Mouse (Mus musculus) heart, embryonic 10.5 days (tissue): Measurements from ENCODE around the gene Apba1. TPM values are rescaled to one million over a fixed set of nuclear protein-coding genes. Genes with fewer than 3 reads are reported as not detected.

Experiments used
- DNase-seq: peaks from one replicate; pipeline ENCODE4 v3.0.0-alpha.2; 2017; ENCODE audit warnings: low spot score
- H3K27ac ChIP-seq: fragments of 300-500 bp; sonication (generic); 2 replicates; pipeline ENCODE4 v1.5.1; 2016; ENCODE audit warnings: mild to moderate bottlenecking
- H3K27me3 ChIP-seq: fragments of 300-500 bp; sonication (generic); 2 replicates; pipeline ENCODE4 v1.6.1; 2016; ENCODE audit warnings: mild to moderate bottlenecking; ENCODE audit not compliant: poor library complexity, insufficient read depth, severe bottlenecking
- H3K36me3 ChIP-seq: fragments of 300-500 bp; sonication (generic); 2 replicates; pipeline ENCODE4 v1.6.1; 2016; ENCODE audit warnings: mild to moderate bottlenecking, moderate library complexity
- H3K4me1 ChIP-seq: fragments of 300-500 bp; sonication (generic); 2 replicates; pipeline ENCODE4 v1.6.1; 2016; ENCODE audit warnings: mild to moderate bottlenecking
- H3K4me3 ChIP-seq: fragments of 300-500 bp; sonication (generic); 2 replicates; pipeline ENCODE4 v1.5.1; 2016; ENCODE audit warnings: mild to moderate bottlenecking, moderate library complexity
- H3K9me3 ChIP-seq: fragments of 300-500 bp; sonication (generic); 2 replicates; pipeline ENCODE4 v1.6.1; 2016; ENCODE audit warnings: mild to moderate bottlenecking, moderate library complexity
- WGBS: fragments of 180-500 bp; shearing (Covaris S2); methylation state at CpG from one replicate; pipeline ENCODE4 v1.1.7; 2016; 5-methylcytosine and 5-hydroxymethylcytosine counted together
- polyA plus RNA-seq: library from polyadenylated mRNA; unstranded; fragments of >200 nt; fragmentation: Nextera tagmentation; extraction: Ambion mirVana; gene quantifications from 2 replicates; pipeline ENCODE4 v1.2.1, GENCODE M21; 2016

The Apba1 gene
- polyA plus RNA-seq, 1 experiment from 2014 or later = 0.28 TPM

DNA sequence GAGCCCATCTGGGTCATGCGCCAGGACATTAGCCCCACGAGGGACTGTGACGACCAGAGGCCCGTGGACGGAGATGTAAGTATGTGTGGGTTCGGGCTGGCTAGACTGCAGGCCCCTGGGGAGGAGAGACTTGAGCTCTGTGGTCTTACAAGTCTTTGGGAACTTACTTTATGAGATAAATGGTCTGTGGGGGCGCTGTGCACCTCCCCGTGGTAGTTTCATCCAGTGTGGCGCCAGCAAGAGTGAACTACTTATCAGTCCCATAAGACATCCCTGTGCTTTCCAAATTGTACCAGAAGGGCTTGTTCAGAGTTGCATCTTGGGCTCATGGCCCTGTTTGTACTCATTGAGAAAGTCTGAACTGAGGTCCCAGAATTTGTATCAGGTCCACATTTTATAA, 135.3 kb downstream of the Apba1 start:
- no peak for DNase-seq
- Histone ChIP-seq H3K27ac (no peak overlapping the region), H3K27me3 (peaks cover 72% of the 10 kb centered on the region), H3K4me3 (no peak overlapping the region), H3K36me3 (no peaks in the 10 kb centered on the region), H3K9me3 (no peaks in the 10 kb centered on the region), H3K4me1 (peaks cover 11% of the 10 kb centered on the region; the same call in 1 of the 2 replicates)
- WGBS = 63% methylated on average over 9 of the region's 9 CpGs

GRCm38 (mm10) chr19:23894822-23895221, 136.1 kb downstream of the Apba1 start:
- 49% methylated on average over 3 of the region's 3 CpGs for WGBS
- H3K36me3 ChIP-seq = no peaks in the 10 kb centered on the region
- peaks cover 76% of the 10 kb centered on the region for H3K27me3 ChIP-seq
- no peaks in the 10 kb centered on the region for H3K9me3 ChIP-seq
- H3K27ac ChIP-seq = no peak overlapping the region
- no peak for DNase-seq
- H3K4me1 ChIP-seq = peaks cover 11% of the 10 kb centered on the region; the same call in 1 of the 2 replicates
- no peak overlapping the region for H3K4me3 ChIP-seq

GRCm38 (mm10) chr19:23896915-23897314, 138.2 kb downstream of the Apba1 start:
- H3K27ac ChIP-seq = no peak overlapping the region
- 59% methylated on average over 8 of the region's 8 CpGs for WGBS
- no peak for DNase-seq
- peaks cover 11% of the 10 kb centered on the region; the same call in 1 of the 2 replicates for H3K4me1 ChIP-seq
- H3K9me3 ChIP-seq = no peaks in the 10 kb centered on the region
- H3K4me3 ChIP-seq = no peak overlapping the region
- H3K27me3 ChIP-seq = peaks cover 68% of the 10 kb centered on the region
- no peaks in the 10 kb centered on the region for H3K36me3 ChIP-seq

GRCm38 (mm10) chr19:23898501-23898900, 139.8 kb downstream of the Apba1 start:
- no peak overlapping the region for H3K4me3 ChIP-seq
- H3K27ac ChIP-seq = no peak overlapping the region
- no peak for DNase-seq
- H3K9me3 ChIP-seq = no peaks in the 10 kb centered on the region
- no peaks in the 10 kb centered on the region for H3K36me3 ChIP-seq
- WGBS = 68% methylated on average over 11 of the region's 11 CpGs
- peaks cover 52% of the 10 kb centered on the region for H3K27me3 ChIP-seq
- H3K4me1 ChIP-seq = peaks cover under 1% of the 10 kb centered on the region; the same call in 1 of the 2 replicates

DNA sequence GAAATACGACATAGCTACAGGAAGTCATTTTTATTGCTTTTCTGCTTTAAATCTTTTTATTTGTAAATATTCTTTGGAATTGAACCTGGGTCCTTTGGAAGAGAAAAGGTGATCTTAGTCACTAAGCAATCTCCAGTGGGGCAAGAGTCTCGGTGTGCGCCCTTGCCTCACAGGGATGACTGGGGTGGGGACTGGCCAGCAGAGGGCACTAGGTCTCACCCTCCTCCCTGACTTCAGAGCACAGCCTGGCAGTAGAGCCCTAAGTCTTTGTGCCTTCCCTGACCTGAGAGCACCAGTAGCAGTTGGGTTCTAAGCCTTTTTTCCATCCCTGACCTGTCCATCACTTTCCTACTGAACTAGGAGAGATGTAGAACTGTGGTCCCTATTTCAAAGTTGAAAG, 142.5 kb downstream of the Apba1 start:
- WGBS = 57% methylated on average over 3 of the region's 3 CpGs
- 0 out of 2 replicates have a peak, but pooled peaks cover 7% of the 10 kb centered on the region for H3K4me1 ChIP-seq

GRCm38 (mm10) chr19:23901768-23902167, 143.1 kb downstream of the Apba1 start:
- H3K36me3 ChIP-seq = no peaks in the 10 kb centered on the region
- H3K4me1 ChIP-seq = 0 out of 2 replicates have a peak, but pooled peaks cover 7% of the 10 kb centered on the region
- H3K27me3 ChIP-seq = peaks cover 20% of the 10 kb centered on the region
- no peaks in the 10 kb centered on the region for H3K9me3 ChIP-seq
- no peak for DNase-seq
- H3K27ac ChIP-seq = no peak overlapping the region
- 92% methylated on average over 4 of the region's 4 CpGs for WGBS
- H3K4me3 ChIP-seq = no peak overlapping the region

More for the DNA sequence above, 142.5 kb downstream of the Apba1 start:
- peaks cover 26% of the 10 kb centered on the region for H3K27me3 ChIP-seq
- H3K27ac ChIP-seq = no peak overlapping the region
- DNase-seq = no peak
- H3K4me3 ChIP-seq = no peak overlapping the region
- H3K9me3 ChIP-seq = no peaks in the 10 kb centered on the region
- H3K36me3 ChIP-seq = no peaks in the 10 kb centered on the region

DNA sequence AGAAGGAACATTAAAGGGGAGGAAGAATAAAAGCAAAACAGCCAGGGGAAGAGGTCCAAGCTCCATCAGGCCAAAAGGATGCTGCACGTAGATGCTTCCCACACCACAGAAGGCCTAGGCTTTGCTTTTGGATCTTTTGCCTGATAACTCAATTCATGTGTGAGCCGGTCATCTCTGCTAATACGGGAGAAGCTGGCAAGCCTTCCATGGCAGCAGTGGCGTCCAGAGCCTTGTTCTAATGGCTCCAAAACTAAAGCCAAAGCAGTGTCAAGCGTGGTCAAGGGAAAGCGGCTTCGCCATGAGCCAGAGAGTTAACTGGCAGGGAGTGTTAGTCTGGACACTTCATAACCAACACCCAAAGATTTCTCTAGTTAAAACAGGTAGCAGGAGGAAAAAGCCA, 144.4 kb downstream of the Apba1 start:
- Histone ChIP-seq H3K9me3 (no peaks in the 10 kb centered on the region), H3K36me3 (no peaks in the 10 kb centered on the region), H3K27ac (no peak overlapping the region), H3K4me3 (no peak overlapping the region), H3K27me3 (peaks cover 12% of the 10 kb centered on the region), H3K4me1 (0 out of 2 replicates have a peak, but pooled peaks cover 7% of the 10 kb centered on the region)
- WGBS = 90% methylated on average over 7 of the region's 7 CpGs
- no peak for DNase-seq

- Histone ChIP-seq H3K27me3 (peaks cover 7% of the 10 kb centered on the region), H3K36me3 (no peaks in the 10 kb centered on the region), H3K27ac (no peak overlapping the region), H3K9me3 (no peaks in the 10 kb centered on the region), H3K4me1 (0 out of 2 replicates have a peak, but pooled peaks cover 7% of the 10 kb centered on the region), H3K4me3 (no peak overlapping the region)
- WGBS = 73% methylated on average over 4 of the region's 4 CpGs
- DNase-seq = no peak
Measured at GRCm38 (mm10) chr19:23904922-23905321, 146.2 kb downstream of the Apba1 start.

DNA sequence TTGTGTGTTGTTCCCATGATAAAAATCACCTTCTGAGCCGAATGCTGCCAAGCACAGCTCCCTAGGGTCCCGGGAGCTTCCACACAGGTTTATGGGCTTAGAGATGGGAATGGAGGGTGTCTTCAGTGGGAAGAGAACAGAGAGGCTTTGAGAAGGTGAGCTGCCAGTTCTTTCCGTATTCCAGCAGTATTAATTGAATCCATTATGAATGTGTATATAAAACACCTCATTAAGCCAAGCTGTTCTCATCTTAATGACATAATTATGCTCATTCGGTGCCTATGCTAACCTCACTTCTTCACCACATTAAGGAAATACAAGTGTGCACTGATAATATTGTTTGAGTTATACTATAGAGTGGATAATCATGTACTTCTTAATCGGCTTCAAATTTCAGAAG, 147.1 kb downstream of the Apba1 start:
- 84% methylated on average over 5 of the region's 5 CpGs for WGBS

GRCm38 (mm10) chr19:23910345-23910744, 151.7 kb downstream of the Apba1 start:
- peaks cover 3% of the 10 kb centered on the region; the same call in 1 of the 2 replicates for H3K4me1 ChIP-seq
- no peak for DNase-seq
- no peaks in the 10 kb centered on the region for H3K27me3 ChIP-seq
- H3K9me3 ChIP-seq = no peaks in the 10 kb centered on the region
- WGBS = 41% methylated on average over 4 of the region's 4 CpGs
- no peak overlapping the region for H3K27ac ChIP-seq
- no peaks in the 10 kb centered on the region for H3K36me3 ChIP-seq
- H3K4me3 ChIP-seq = no peak overlapping the region

More for the DNA sequence above, 147.1 kb downstream of the Apba1 start:
- H3K36me3 ChIP-seq = no peaks in the 10 kb centered on the region
- peaks cover 10% of the 10 kb centered on the region; the same call in 1 of the 2 replicates for H3K4me1 ChIP-seq
- DNase-seq = no peak
- no peak overlapping the region for H3K27ac ChIP-seq
- H3K9me3 ChIP-seq = no peaks in the 10 kb centered on the region
- H3K27me3 ChIP-seq = no peaks in the 10 kb centered on the region
- H3K4me3 ChIP-seq = no peak overlapping the region

DNA sequence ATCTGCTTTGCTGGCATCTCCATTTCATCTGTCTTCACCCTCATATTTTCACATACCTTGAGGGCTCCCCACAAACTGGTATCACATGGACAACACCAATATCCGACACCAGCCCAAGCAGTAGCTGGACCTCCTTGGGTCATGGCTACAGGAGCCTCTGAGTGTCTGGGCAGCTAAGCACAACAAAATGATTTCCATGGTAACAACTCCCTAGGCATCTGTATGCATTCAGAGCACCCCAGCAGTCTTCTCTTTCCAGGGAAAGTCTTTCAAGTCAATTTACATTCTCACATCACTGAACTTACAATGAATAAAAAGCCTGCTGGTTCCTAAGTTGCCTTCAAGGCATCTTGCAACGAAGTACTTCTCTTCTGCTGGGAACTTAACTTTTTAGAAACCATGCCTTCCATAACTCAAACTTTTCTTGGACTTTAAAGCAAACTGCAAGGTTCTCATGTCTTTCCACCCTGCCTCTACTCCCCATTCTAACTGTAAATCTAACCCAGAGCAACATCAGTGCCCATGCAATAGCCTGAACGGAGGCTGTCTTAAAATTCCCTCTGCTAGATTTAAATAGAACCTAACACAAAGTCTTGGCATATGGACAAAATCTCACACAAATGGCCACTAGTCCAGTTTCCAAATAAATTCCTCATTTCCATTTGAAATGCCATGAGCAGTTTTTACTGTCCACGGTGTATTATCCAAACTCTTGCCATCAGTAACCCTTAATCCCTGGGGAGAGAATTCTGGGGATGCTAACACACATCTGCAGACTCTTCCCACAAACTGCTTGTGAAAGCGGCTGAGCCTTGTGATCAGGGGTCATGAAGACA, 160.9 kb downstream of the Apba1 start:
- H3K4me3 ChIP-seq = no peak overlapping the region
- H3K9me3 ChIP-seq = no peaks in the 10 kb centered on the region
- WGBS = 79% methylated on average over 5 of the region's 5 CpGs
- peaks cover 9% of the 10 kb centered on the region; the same call in 1 of the 2 replicates for H3K4me1 ChIP-seq
- DNase-seq = no peak
- no peaks in the 10 kb centered on the region; the same call in 1 of the 2 replicates for H3K27me3 ChIP-seq
- H3K36me3 ChIP-seq = no peaks in the 10 kb centered on the region
- H3K27ac ChIP-seq = no peak overlapping the region

GRCm38 (mm10) chr19:23920220-23920544, 161.5 kb downstream of the Apba1 start:
- Histone ChIP-seq H3K4me1 (peaks cover 9% of the 10 kb centered on the region; the same call in 1 of the 2 replicates), H3K36me3 (no peaks in the 10 kb centered on the region), H3K4me3 (no peak overlapping the region), H3K27ac (no peak overlapping the region), H3K27me3 (no peaks in the 10 kb centered on the region; the same call in 1 of the 2 replicates), H3K9me3 (no peaks in the 10 kb centered on the region)
- DNase-seq = no peak
- WGBS = 78% methylated on average over 8 of the region's 8 CpGs

DNA sequence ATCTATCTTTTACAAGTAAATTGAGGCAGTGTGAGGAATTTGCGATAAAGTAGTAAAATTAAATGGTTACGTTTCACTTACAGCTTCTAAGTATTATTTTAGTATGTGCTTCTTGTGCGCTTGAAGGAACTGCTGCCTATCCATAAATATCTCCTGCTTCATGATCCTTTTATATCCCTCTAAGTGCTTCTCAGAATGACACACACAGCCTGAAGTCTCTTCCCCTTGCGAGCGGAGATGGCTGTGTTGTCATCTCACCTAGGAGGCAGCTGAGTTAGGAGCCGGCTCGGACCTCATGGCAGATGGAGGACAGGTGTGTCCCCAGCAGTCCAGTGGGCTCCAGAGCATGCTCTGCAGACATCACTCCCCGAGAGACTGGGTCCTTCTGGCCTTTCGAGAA, 163.9 kb downstream of the Apba1 start:
- Histone ChIP-seq H3K27ac (no peak overlapping the region), H3K4me3 (no peak overlapping the region), H3K9me3 (no peaks in the 10 kb centered on the region), H3K4me1 (peaks cover 9% of the 10 kb centered on the region; the same call in 1 of the 2 replicates), H3K36me3 (no peaks in the 10 kb centered on the region), H3K27me3 (no peaks in the 10 kb centered on the region; the same call in 1 of the 2 replicates)
- DNase-seq = no peak
- WGBS = 84% methylated on average over 9 of the region's 9 CpGs
